Mouse (Mus musculus): ENCODE measurements around the gene AI854703. TPM values are rescaled to one million over a fixed set of nuclear protein-coding genes. Genes with fewer than 3 reads are reported as not detected.

Gene AI854703
- polyA plus RNA-seq, 1 experiment from 2014 or later, result 14.2 TPM

DNA sequence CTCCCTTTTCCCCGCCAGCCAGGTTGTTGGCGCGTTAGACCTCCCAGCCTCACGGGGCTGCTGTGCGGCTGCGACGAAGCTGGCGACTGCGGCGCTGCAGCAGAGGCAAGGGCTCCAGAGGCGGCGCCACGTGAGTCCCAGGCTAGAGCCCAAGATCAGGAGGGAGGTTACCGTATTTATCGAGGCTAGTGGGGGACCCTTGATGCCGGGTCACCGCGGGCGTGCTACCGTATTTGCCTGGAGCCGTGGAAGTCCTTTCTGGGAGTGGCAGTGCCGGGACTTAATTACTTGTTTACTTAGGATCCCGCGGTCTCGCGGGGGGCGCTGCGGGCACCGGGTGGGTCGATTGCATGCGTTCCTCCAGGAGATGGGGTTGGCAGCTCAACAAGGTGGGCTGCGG lies 420 bp downstream of the AI854703 start:
- Histone ChIP-seq H3K9ac (replicated peaks; ENCODE audit: low read length) (peak overlapping the region; percentile 32), H3K9me3 (ENCODE audit: control insufficient read depth, low read length) (no peaks in the 10 kb centered on the region), H3K27ac (replicated peaks; ENCODE audit: low read depth, low read length) (no peak overlapping the region), H3K4me2 (ENCODE audit: low read length) (peak overlapping the region; percentile 75), H3K36me3 (ENCODE audit: control insufficient read depth, insufficient read depth, low read length) (0 out of 2 replicates have a peak, but pooled peaks cover under 1% of the 10 kb centered on the region), H3K27me3 (ENCODE audit: control insufficient read depth, insufficient read depth, low read length) (peaks cover 16% of the 10 kb centered on the region), H3K4me3 (replicated peaks; ENCODE audit: low read depth, low read length) (peak overlapping the region; percentile 40), H3K4me1 (ENCODE audit: control insufficient read depth, insufficient read depth, low read length) (peaks cover 7% of the 10 kb centered on the region; the same call in 1 of the 2 replicates)
- 0 out of 2 replicates have a peak, but pooled peaks have one; percentile 5 for ATAC-seq (ENCODE audit: low FRiP score, low TSS enrichment)
- under 1% methylated on average over 32 of the region's 32 CpGs for WGBS
- peak; percentile 80 for DNase-seq

GRCm38 (mm10) chr6:48627511-48627924 lies 954 bp downstream of the AI854703 start:
- DNase-seq (no peak), ATAC-seq (ENCODE audit: low FRiP score, low TSS enrichment) (peak; percentile 14; the same call in 1 of the 2 replicates)
- H3K27me3 ChIP-seq (ENCODE audit: control insufficient read depth, insufficient read depth, low read length), result peaks cover 16% of the 10 kb centered on the region
- no peaks in the 10 kb centered on the region for H3K9me3 ChIP-seq (ENCODE audit: control insufficient read depth, low read length)
- H3K4me2 ChIP-seq (ENCODE audit: low read length), result peak overlapping the region; percentile 75
- 2% methylated on average over 7 of the region's 7 CpGs for WGBS
- peak overlapping the region; percentile 32; the same call in 1 of the 2 replicates for H3K9ac ChIP-seq (replicated peaks; ENCODE audit: low read length)
- H3K4me3 ChIP-seq (replicated peaks; ENCODE audit: low read depth, low read length), result peak overlapping the region; percentile 40
- no peak overlapping the region for H3K27ac ChIP-seq (replicated peaks; ENCODE audit: low read depth, low read length)
- no peaks in the 10 kb centered on the region for H3K36me3 ChIP-seq (ENCODE audit: control insufficient read depth, insufficient read depth, low read length)
- H3K4me1 ChIP-seq (ENCODE audit: control insufficient read depth, insufficient read depth, low read length), result peaks cover 7% of the 10 kb centered on the region; the same call in 1 of the 2 replicates

DNA sequence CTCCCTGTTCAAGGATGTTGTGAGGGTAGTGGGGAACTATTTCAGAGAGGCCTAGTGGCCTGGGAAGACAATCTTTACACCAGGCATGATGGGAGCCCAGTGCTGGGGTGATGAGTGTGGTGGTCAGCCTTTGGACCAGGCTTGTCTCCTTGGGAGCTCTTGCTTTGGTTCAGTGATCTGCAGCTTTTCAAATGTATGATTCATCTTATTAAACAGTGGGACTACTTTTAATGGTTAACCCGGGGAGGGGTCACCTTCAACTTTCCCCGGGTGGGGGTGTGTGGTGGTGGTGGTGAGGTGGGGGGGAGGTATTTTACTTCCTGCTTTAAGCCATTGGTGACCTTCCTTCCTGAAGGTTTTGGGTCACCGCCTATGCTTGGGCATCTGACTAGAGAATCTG lies 1.8 kb downstream of the AI854703 start:
- Histone ChIP-seq H3K4me3 (replicated peaks; ENCODE audit: low read depth, low read length) (no peak overlapping the region), H3K36me3 (ENCODE audit: control insufficient read depth, insufficient read depth, low read length) (no peaks in the 10 kb centered on the region), H3K27me3 (ENCODE audit: control insufficient read depth, insufficient read depth, low read length) (peaks cover 16% of the 10 kb centered on the region), H3K9me3 (ENCODE audit: control insufficient read depth, low read length) (no peaks in the 10 kb centered on the region), H3K4me2 (ENCODE audit: low read length) (peak overlapping the region; percentile 78; the same call in 1 of the 2 replicates), H3K9ac (replicated peaks; ENCODE audit: low read length) (no peak overlapping the region), H3K4me1 (ENCODE audit: control insufficient read depth, insufficient read depth, low read length) (peaks cover 7% of the 10 kb centered on the region; the same call in 1 of the 2 replicates), H3K27ac (replicated peaks; ENCODE audit: low read depth, low read length) (no peak overlapping the region)
- DNase-seq (no peak), ATAC-seq (ENCODE audit: low FRiP score, low TSS enrichment) (no peak)
- WGBS, result 93% methylated on average over 3 of the region's 3 CpGs

- peaks cover 7% of the 10 kb centered on the region; the same call in 1 of the 2 replicates for H3K4me1 ChIP-seq (ENCODE audit: control insufficient read depth, insufficient read depth, low read length)
- no peaks in the 10 kb centered on the region for H3K9me3 ChIP-seq (ENCODE audit: control insufficient read depth, low read length)
- H3K4me3 ChIP-seq (replicated peaks; ENCODE audit: low read depth, low read length), result peak overlapping the region; percentile 43
- H3K9ac ChIP-seq (replicated peaks; ENCODE audit: low read length), result peak overlapping the region; percentile 54
- H3K27me3 ChIP-seq (ENCODE audit: control insufficient read depth, insufficient read depth, low read length), result peaks cover 16% of the 10 kb centered on the region
- DNase-seq (peak; percentile 76), ATAC-seq (ENCODE audit: low FRiP score, low TSS enrichment) (peak; percentile 66; the same call in 1 of the 2 replicates)
- H3K36me3 ChIP-seq (ENCODE audit: control insufficient read depth, insufficient read depth, low read length), result no peaks in the 10 kb centered on the region
- H3K27ac ChIP-seq (replicated peaks; ENCODE audit: low read depth, low read length), result peak overlapping the region; percentile 37; the same call in 1 of the 2 replicates
- 8% methylated on average over 54 of the region's 54 CpGs for WGBS
- peak overlapping the region; percentile 78 for H3K4me2 ChIP-seq (ENCODE audit: low read length)
Observed at GRCm38 (mm10) chr6:48628808-48629660, 2.5 kb downstream of the AI854703 start.

GRCm38 (mm10) chr6:48629661-48630034 lies 3.1 kb downstream of the AI854703 start:
- DNase-seq (no peak), ATAC-seq (ENCODE audit: low FRiP score, low TSS enrichment) (0 out of 2 replicates have a peak, but pooled peaks have one; percentile 22)
- Histone ChIP-seq H3K9ac (replicated peaks; ENCODE audit: low read length) (peak overlapping the region; percentile 54), H3K27me3 (ENCODE audit: control insufficient read depth, insufficient read depth, low read length) (peaks cover 16% of the 10 kb centered on the region), H3K9me3 (ENCODE audit: control insufficient read depth, low read length) (no peaks in the 10 kb centered on the region), H3K27ac (replicated peaks; ENCODE audit: low read depth, low read length) (peak overlapping the region; percentile 37; the same call in 1 of the 2 replicates), H3K4me2 (ENCODE audit: low read length) (peak overlapping the region; percentile 78), H3K4me3 (replicated peaks; ENCODE audit: low read depth, low read length) (peak overlapping the region; percentile 43), H3K36me3 (ENCODE audit: control insufficient read depth, insufficient read depth, low read length) (no peaks in the 10 kb centered on the region), H3K4me1 (ENCODE audit: control insufficient read depth, insufficient read depth, low read length) (peaks cover 7% of the 10 kb centered on the region; the same call in 1 of the 2 replicates)
- 23% methylated on average over 13 of the region's 13 CpGs for WGBS

DNA sequence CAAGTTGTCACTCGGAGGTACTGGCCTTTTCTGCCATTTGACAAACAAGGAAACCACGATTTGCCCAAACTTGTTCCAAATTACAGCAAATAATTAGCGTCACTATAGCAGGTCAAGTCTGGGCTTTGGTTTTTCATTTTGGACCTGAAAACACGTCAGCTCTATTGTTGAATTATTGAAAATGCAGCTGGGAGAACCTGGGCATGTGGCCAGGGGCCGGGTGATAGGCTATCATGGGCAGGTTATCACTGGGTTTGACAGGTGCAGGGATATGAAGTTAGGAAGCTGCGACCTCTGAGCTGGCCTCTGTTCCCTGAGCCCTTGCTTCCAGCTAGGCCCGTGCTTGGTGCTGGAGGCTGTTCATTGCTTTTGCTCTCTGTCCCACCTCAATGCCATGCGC lies 4.3 kb downstream of the AI854703 start:
- 88% methylated on average over 8 of the region's 8 CpGs for WGBS
- Histone ChIP-seq H3K4me2 (ENCODE audit: low read length) (no peak overlapping the region), H3K9me3 (ENCODE audit: control insufficient read depth, low read length) (no peaks in the 10 kb centered on the region), H3K4me3 (replicated peaks; ENCODE audit: low read depth, low read length) (no peak overlapping the region), H3K27me3 (ENCODE audit: control insufficient read depth, insufficient read depth, low read length) (peaks cover 16% of the 10 kb centered on the region), H3K27ac (replicated peaks; ENCODE audit: low read depth, low read length) (no peak overlapping the region), H3K36me3 (ENCODE audit: control insufficient read depth, insufficient read depth, low read length) (no peaks in the 10 kb centered on the region), H3K4me1 (ENCODE audit: control insufficient read depth, insufficient read depth, low read length) (peaks cover 7% of the 10 kb centered on the region; the same call in 1 of the 2 replicates), H3K9ac (replicated peaks; ENCODE audit: low read length) (no peak overlapping the region)
- ATAC-seq (ENCODE audit: low FRiP score, low TSS enrichment) (no peak), DNase-seq (no peak)

DNA sequence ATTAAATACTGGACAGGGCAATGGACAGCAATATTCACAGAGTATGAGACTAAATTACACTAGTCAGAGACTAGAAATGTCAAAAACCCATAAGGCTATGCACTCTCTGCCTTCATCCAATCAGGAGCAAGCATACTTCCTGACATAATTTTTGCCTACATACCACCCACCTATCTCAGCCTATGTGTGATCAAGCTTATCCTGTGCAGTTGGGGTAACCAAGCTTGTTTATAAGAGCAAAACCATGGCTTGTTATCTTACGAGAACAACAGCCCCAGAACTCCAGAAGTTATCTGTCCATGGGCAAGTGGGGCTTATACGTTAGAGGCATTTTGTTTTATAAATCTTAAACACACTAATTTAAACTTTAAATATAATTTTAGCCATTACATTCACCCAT lies 8.5 kb downstream of the AI854703 start:
- H3K9me3 ChIP-seq (ENCODE audit: control insufficient read depth, low read length), result no peaks in the 10 kb centered on the region
- H3K4me2 ChIP-seq (ENCODE audit: low read length), result no peak overlapping the region
- DNase-seq (no peak), ATAC-seq (ENCODE audit: low FRiP score, low TSS enrichment) (no peak)
- no peaks in the 10 kb centered on the region for H3K4me1 ChIP-seq (ENCODE audit: control insufficient read depth, insufficient read depth, low read length)
- no peak overlapping the region for H3K9ac ChIP-seq (replicated peaks; ENCODE audit: low read length)
- H3K27ac ChIP-seq (replicated peaks; ENCODE audit: low read depth, low read length), result no peak overlapping the region
- H3K27me3 ChIP-seq (ENCODE audit: control insufficient read depth, insufficient read depth, low read length), result no peaks in the 10 kb centered on the region
- H3K4me3 ChIP-seq (replicated peaks; ENCODE audit: low read depth, low read length), result no peak overlapping the region
- 88% methylated on average over 2 of the region's 2 CpGs for WGBS
- no peaks in the 10 kb centered on the region for H3K36me3 ChIP-seq (ENCODE audit: control insufficient read depth, insufficient read depth, low read length)

DNA sequence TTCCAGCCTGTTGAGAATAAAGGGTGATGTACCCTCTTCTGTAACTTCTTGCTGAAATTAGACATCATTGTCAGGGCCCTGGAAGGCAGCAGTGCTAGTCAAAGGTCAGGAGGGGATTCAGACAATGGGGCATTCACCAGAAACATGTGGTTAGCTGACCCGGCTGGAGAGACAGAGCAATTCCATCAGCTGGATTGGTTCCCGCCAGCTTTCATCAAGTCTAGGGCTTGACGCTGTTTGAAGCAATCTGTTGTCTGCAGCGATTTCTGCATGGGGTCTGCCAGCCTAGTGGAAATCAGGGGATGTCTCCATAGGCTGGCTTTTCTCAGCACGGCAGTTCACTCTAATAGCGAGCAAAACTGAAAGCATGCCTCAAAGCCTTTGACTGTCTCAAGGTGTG lies 10.0 kb downstream of the AI854703 start:
- WGBS, result 52% methylated on average over 6 of the region's 6 CpGs
- no peak overlapping the region for H3K27ac ChIP-seq (replicated peaks; ENCODE audit: low read depth, low read length)
- no peak overlapping the region for H3K9ac ChIP-seq (replicated peaks; ENCODE audit: low read length)
- no peaks in the 10 kb centered on the region for H3K9me3 ChIP-seq (ENCODE audit: control insufficient read depth, low read length)
- DNase-seq (no peak), ATAC-seq (ENCODE audit: low FRiP score, low TSS enrichment) (no peak)
- no peaks in the 10 kb centered on the region for H3K4me1 ChIP-seq (ENCODE audit: control insufficient read depth, insufficient read depth, low read length)
- H3K36me3 ChIP-seq (ENCODE audit: control insufficient read depth, insufficient read depth, low read length), result no peaks in the 10 kb centered on the region
- no peak overlapping the region for H3K4me3 ChIP-seq (replicated peaks; ENCODE audit: low read depth, low read length)
- no peaks in the 10 kb centered on the region for H3K27me3 ChIP-seq (ENCODE audit: control insufficient read depth, insufficient read depth, low read length)
- no peak overlapping the region for H3K4me2 ChIP-seq (ENCODE audit: low read length)

All from midbrain, embryonic 14.5 days (tissue).